Mouse (Mus musculus) MEL (cell line): Measurements from ENCODE around the gene Rfc4. TPM values are rescaled to one million over a fixed set of nuclear protein-coding genes. Genes with fewer than 3 reads are reported as not detected.

Experiments
- DNase-seq: peaks from one replicate; pipeline ENCODE4 v3.0.0; 2011; ENCODE audit warnings: low read depth, low spot score
- H3K27ac ChIP-seq: 2 replicates; pipeline ENCODE4 v1.5.1; 2012; ENCODE audit warnings: low read depth, mild to moderate bottlenecking, control low read depth, low read length, moderate library complexity; ENCODE audit not compliant: control insufficient read depth
- H3K27me3 ChIP-seq, 2 experiments: fragments of 150-350 bp in 1 of 2; sonication (generic) in 1 of 2; 2 replicates each; pipeline ENCODE4 v1.6.1; 2012; ENCODE audit warnings: low read length in 2 of 2, mild to moderate bottlenecking in 2 of 2, improper control_type of control experiment in 1 of 2, moderate library complexity in 1 of 2; ENCODE audit not compliant: insufficient read depth in 2 of 2, control insufficient read depth in 1 of 2
- H3K36me3 ChIP-seq, 2 experiments: 2 replicates each; pipeline ENCODE4 v1.6.1; 2012 to 2014; ENCODE audit warnings: low read length in 2 of 2, improper control_type of control experiment in 1 of 2, inconsistent platforms in 1 of 2, mild to moderate bottlenecking in 1 of 2; ENCODE audit not compliant: insufficient read depth in 2 of 2, control insufficient read depth in 1 of 2
- H3K4me1 ChIP-seq, 2 experiments: fragments of 150-350 bp in 1 of 2; sonication (generic) in 1 of 2; 2 replicates each; pipeline ENCODE4 v1.6.1; 2012; ENCODE audit warnings: low read length in 2 of 2, improper control_type of control experiment in 1 of 2, mild to moderate bottlenecking in 1 of 2; ENCODE audit not compliant: insufficient read depth in 2 of 2, control insufficient read depth in 1 of 2
- H3K4me3 ChIP-seq, 2 experiments: fragments of 150-350 bp in 1 of 2; sonication (generic) in 1 of 2; 2 replicates each; pipeline ENCODE4 v1.5.1; 2012; ENCODE audit warnings: low read depth in 2 of 2, low read length in 2 of 2, mild to moderate bottlenecking in 2 of 2, moderate library complexity in 2 of 2, control low read depth in 1 of 2, improper control_type of control experiment in 1 of 2; ENCODE audit not compliant: control insufficient read depth in 1 of 2, insufficient read depth in 1 of 2
- H3K79me2 ChIP-seq: 2 replicates; pipeline ENCODE4 v1.6.1; 2012; ENCODE audit warnings: mild to moderate bottlenecking, low read length, moderate library complexity; ENCODE audit not compliant: control insufficient read depth, poor library complexity, insufficient read depth
- H3K9ac ChIP-seq: 2 replicates; pipeline ENCODE4 v1.6.1; 2012; ENCODE audit warnings: low read depth, mild to moderate bottlenecking, control low read depth, low read length, moderate library complexity; ENCODE audit not compliant: control insufficient read depth, poor library complexity, severe bottlenecking
- H3K9me3 ChIP-seq: fragments of 150-350 bp; sonication (generic); replicated peaks from 2 replicates; pipeline ENCODE4 v1.6.1; 2012; ENCODE audit warnings: mild to moderate bottlenecking, low read length, improper control_type of control experiment, moderate library complexity; ENCODE audit not compliant: insufficient read depth
- E2F4 ChIP-seq: IDR thresholded peaks from 2 replicates; pipeline ENCODE4 v1.6.1; 2011; ENCODE audit warnings: low read depth, low read length, improper control_type of control experiment, borderline replicate concordance
- ETS1 ChIP-seq: IDR thresholded peaks from 2 replicates; pipeline ENCODE4 v1.6.1; 2012; ENCODE audit warnings: low read depth, mild to moderate bottlenecking, inconsistent platforms, low read length, improper control_type of control experiment, moderate library complexity
- HCFC1 ChIP-seq: IDR thresholded peaks from 2 replicates; pipeline ENCODE4 v1.6.1; 2012; ENCODE audit warnings: low read depth, mild to moderate bottlenecking, inconsistent platforms, low read length, improper control_type of control experiment, moderate library complexity
- KAT2A ChIP-seq: conservative IDR thresholded peaks from 2 replicates; pipeline ENCODE4 v1.6.1; 2012; ENCODE audit warnings: low read depth, low read length, improper control_type of control experiment, inconsistent platforms
- MAX ChIP-seq: IDR thresholded peaks from 2 replicates; pipeline ENCODE4 v1.6.1; 2011; ENCODE audit warnings: low read length, improper control_type of control experiment
- MAZ ChIP-seq: IDR thresholded peaks from 2 replicates; pipeline ENCODE4 v1.6.1; 2012; ENCODE audit warnings: low read depth, mild to moderate bottlenecking, inconsistent platforms, low read length, improper control_type of control experiment
- MEF2A ChIP-seq: IDR thresholded peaks from 2 replicates; pipeline ENCODE4 v1.6.1; 2014; ENCODE audit warnings: low read depth, mild to moderate bottlenecking, inconsistent platforms, low read length, improper control_type of control experiment; ENCODE audit not compliant: poor library complexity, insufficient replicate concordance, severe bottlenecking; ENCODE audit errors: extremely low read depth
- MYB ChIP-seq: IDR thresholded peaks from 2 replicates; pipeline ENCODE4 v1.6.1; 2011; ENCODE audit warnings: mild to moderate bottlenecking, low read depth, low read length, improper control_type of control experiment
- NRF1 ChIP-seq: IDR thresholded peaks from 2 replicates; pipeline ENCODE4 v1.6.1; 2014; ENCODE audit warnings: low read depth, mild to moderate bottlenecking, inconsistent platforms, low read length, improper control_type of control experiment, moderate library complexity; ENCODE audit not compliant: poor library complexity, insufficient read depth, severe bottlenecking
- POLR2AphosphoS2 ChIP-seq: IDR thresholded peaks from 2 replicates; pipeline ENCODE4 v1.6.1; 2011; ENCODE audit warnings: low read length, improper control_type of control experiment
- POLR2AphosphoS5 ChIP-seq: IDR thresholded peaks from 2 replicates; pipeline ENCODE4 v1.6.1; 2012; ENCODE audit warnings: low read depth, borderline replicate concordance, mild to moderate bottlenecking, inconsistent platforms, low read length, moderate library complexity, mixed read lengths
- SIN3A ChIP-seq: IDR thresholded peaks from 2 replicates; pipeline ENCODE4 v1.6.1; 2012; ENCODE audit warnings: low read length, improper control_type of control experiment, inconsistent platforms
- TBP ChIP-seq: IDR thresholded peaks from 2 replicates; pipeline ENCODE4 v1.8.0; 2011; ENCODE audit warnings: low read depth, low read length, improper control_type of control experiment
- TCF12 ChIP-seq: IDR thresholded peaks from 2 replicates; pipeline ENCODE4 v1.6.1; 2014; ENCODE audit warnings: low read depth, mild to moderate bottlenecking, inconsistent platforms, low read length, improper control_type of control experiment, moderate library complexity
- USF1 ChIP-seq: IDR thresholded peaks from 2 replicates; pipeline ENCODE4 v1.6.1; 2014; ENCODE audit warnings: low read depth, mild to moderate bottlenecking, inconsistent platforms, low read length, improper control_type of control experiment, moderate library complexity
- USF2 ChIP-seq, 2 experiments: IDR thresholded peaks; 2 replicates each; pipeline ENCODE4 v1.6.1; 2011 to 2012; ENCODE audit warnings: improper control_type of control experiment in 2 of 2, low read length in 2 of 2, borderline replicate concordance in 1 of 2, inconsistent platforms in 1 of 2, low read depth in 1 of 2, mild to moderate bottlenecking in 1 of 2; ENCODE audit not compliant: insufficient read depth in 1 of 2
- ZC3H11A ChIP-seq: IDR thresholded peaks from 2 replicates; pipeline ENCODE4 v1.6.1; 2012; ENCODE audit warnings: low read depth, mild to moderate bottlenecking, inconsistent platforms, low read length, improper control_type of control experiment
- polyA plus RNA-seq, 2 experiments: library from polyadenylated mRNA; stranded (reverse) in 1 of 2; unstranded in 1 of 2; fragments of >175 nt in 1 of 2; fragments of >200 nt in 1 of 2; gene quantifications; 2 replicates each; pipeline versions ENCODE4 v1.2.1 to v1.2.4; 2012; ENCODE audit warnings: low replicate concordance in 2 of 2, low read depth in 1 of 2; ENCODE audit not compliant: insufficient read length in 2 of 2, insufficient read depth in 1 of 2, missing spikeins in 1 of 2
- total RNA-seq: library from RNA; depleted of rRNA; stranded (reverse); fragments of 300-350 nt; gene quantifications from 2 replicates; pipeline ENCODE4 v1.2.3, GENCODE M21; 2012

The Rfc4 gene
- total and polyA plus RNA-seq, 3 experiments = 52.1 to 93.2 TPM; not detected in 1

GRCm38 (mm10) chr16:23132336-23132735 is 4.8 kb upstream of the Rfc4 start:
- Histone ChIP-seq H3K36me3 (peaks cover 0 to 4% of the 10 kb centered on the region in 2 experiments; a peak in 2 of 4 replicates), H3K9me3 (no peaks in the 10 kb centered on the region), H3K27ac (no peak overlapping the region), H3K9ac (no peak overlapping the region), H3K4me1 (peaks cover 0 to 12% of the 10 kb centered on the region in 2 experiments; a peak in 1 of 4 replicates), H3K79me2 (peaks cover 13% of the 10 kb centered on the region), H3K4me3 (no peak overlapping the region), H3K27me3 (no peaks in the 10 kb centered on the region)
- TF ChIP-seq ETS1 = no peak
- TF ChIP-seq MAX = no peak
- TF ChIP-seq NRF1 = no peak
- no peak for TF ChIP-seq ZC3H11A
- TF ChIP-seq USF1 = no peak
- no peak for TF ChIP-seq POLR2AphosphoS5
- no peak for TF ChIP-seq KAT2A
- TF ChIP-seq TCF12 = no peak
- no peak for TF ChIP-seq MAZ
- no peak for TF ChIP-seq SIN3A
- no peak for TF ChIP-seq HCFC1
- no peak for TF ChIP-seq USF2 (IDR thresholded peaks at IDR 0.05; ENCODE audit: borderline replicate concordance in 1 of 2, insufficient read depth in 1 of 2, low read depth in 1 of 2, low read length in 2 of 2)
- no peak for TF ChIP-seq MYB
- no peak for TF ChIP-seq E2F4
- no peak for DNase-seq

GRCm38 (mm10) chr16:23130303-23130702 is 2.8 kb upstream of the Rfc4 start:
- H3K79me2 ChIP-seq = peaks cover 29% of the 10 kb centered on the region
- no peak overlapping the region for H3K4me3 ChIP-seq
- peaks cover 0 to 15% of the 10 kb centered on the region in 2 experiments; a peak in 2 of 4 replicates for H3K36me3 ChIP-seq
- H3K4me1 ChIP-seq = peaks cover 0 to 13% of the 10 kb centered on the region in 2 experiments; a peak in 2 of 4 replicates
- no peak for TF ChIP-seq MEF2A
- no peak for TF ChIP-seq POLR2AphosphoS2
- TF ChIP-seq E2F4 = no peak
- TF ChIP-seq TBP = no peak
- TF ChIP-seq MYB = no peak
- no peak overlapping the region for H3K27ac ChIP-seq
- H3K9me3 ChIP-seq = no peaks in the 10 kb centered on the region
- DNase-seq = no peak
- no peaks in the 10 kb centered on the region for H3K27me3 ChIP-seq
- H3K9ac ChIP-seq = no peak overlapping the region
